Mouse (Mus musculus) megakaryocyte-erythroid progenitor cell, adult 5-6 weeks (primary cell): ENCODE measurements at regions not wholly inside any gene's neighbourhood (a gene's known extent, or its start where the extent isn't known, plus 50 kb on each side); places are given as distances from the start of the nearest gene placed in this dataset.
A peak's percentile ranks its signal among the peaks of the same experiment; 100 is the strongest.

Experiments used
- ATAC-seq: replicated peaks from 2 replicates; pipeline ENCODE4 v1.8.0; 2016; ENCODE audit warnings: mild to moderate bottlenecking, inconsistent platforms; ENCODE audit not compliant: severe bottlenecking, poor library complexity, low FRiP score, low TSS enrichment

DNA sequence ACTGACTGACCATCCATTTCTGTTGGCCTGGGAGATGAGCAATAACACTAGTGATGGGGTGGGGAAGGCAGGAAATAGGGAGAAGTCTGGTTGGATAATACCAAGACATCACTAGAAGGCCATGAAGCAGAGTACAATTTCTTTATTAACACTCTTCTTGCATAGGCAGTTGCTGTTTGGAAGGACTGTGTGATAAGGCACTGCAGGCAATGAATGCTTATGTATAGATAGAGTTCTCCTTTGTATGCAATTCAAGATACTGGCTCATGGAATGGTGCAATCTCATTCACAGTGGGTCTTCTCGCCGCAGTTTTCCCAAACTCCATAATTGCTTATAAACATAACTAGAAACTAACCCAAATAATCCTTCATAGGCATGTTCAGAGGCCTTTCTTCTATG, 1426.1 kb upstream of the A1bg start:
- peak; percentile 61; the same call in 1 of the 2 replicates for ATAC-seq

DNA sequence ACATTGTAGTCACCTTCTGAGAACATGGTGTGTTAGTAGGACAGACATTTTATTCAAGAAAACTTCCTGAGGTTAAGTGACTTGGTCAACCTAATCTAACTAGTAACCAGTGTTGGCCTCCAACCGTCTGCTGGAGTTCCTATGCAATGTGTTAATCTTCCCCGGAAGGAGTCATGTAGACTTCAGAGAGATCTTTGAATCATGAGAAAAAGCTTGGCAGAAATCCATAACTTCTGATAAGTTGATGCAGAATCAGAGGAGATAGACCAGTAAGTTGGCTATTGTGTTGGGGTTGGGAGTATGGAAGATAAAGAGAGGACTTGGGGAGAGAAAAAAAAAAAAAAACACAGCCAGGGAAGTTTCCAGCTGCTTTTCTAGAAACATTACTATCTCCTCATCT, 1424.9 kb upstream of the A1bg start:
- ATAC-seq, result peak; percentile 78

GRCm38 (mm10) chr15:62345893-62346292, 1423.1 kb upstream of the A1bg start:
- no peak for ATAC-seq

- no peak for ATAC-seq
Observed at GRCm38 (mm10) chr15:62336454-62337284, 1413.9 kb upstream of the A1bg start.

- 0 out of 2 replicates have a peak, but pooled peaks have one; percentile 41 for ATAC-seq
Observed at GRCm38 (mm10) chr15:62334256-62335009, 1411.6 kb upstream of the A1bg start.

- ATAC-seq, result no peak
Observed at GRCm38 (mm10) chr15:62332129-62332528, 1409.3 kb upstream of the A1bg start.

- no peak for ATAC-seq
Observed at GRCm38 (mm10) chr15:62331138-62331800, 1408.5 kb upstream of the A1bg start.

DNA sequence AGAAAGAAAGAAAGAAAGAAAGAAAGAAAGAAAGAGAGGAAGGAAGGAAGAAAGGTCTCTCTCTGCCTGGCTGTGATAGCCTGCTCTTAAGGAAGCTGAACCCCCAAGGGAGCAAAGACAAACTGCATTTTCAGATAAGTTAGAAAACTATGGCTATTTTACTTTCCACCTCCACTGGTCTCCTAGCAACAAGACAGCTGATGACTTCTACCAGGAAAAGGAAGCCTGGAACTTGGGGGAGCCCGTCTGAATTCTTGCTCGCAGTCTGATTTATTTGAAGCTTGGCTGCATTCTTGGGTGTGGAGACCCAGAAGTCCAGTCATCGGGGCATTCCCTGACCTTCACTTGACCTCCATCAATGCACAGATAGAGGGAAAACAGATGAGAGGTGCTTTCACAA, 1406.1 kb upstream of the A1bg start:
- ATAC-seq, result peak; percentile 47

DNA sequence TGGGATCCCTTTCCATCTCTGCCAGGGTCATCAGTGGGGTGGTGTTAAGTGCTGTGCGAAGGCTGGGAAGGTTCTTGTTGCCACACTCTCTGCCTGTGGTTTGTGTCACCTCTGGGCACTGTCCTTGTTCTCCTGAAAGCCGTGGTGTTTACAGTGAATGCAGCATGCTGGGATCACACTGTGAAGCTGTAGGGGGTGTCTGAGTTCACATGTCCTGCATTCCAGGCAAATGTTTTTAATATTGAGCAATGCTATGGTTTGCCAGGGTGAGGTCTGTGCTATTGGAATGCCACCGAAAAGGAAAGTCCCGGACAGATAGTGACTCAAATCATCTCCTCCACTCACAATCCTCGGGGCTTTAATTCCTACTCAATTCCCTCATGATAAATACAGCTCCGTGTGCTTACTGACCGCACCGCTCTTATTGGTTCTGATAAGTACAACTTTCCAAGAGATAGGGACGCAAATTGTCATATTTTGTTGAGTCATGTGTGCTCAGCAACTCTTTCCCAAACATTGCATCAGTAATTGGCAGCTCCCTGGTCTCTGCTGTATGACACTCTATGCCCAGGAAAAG, 1405.6 kb upstream of the A1bg start:
- ATAC-seq, result peak; percentile 60

DNA sequence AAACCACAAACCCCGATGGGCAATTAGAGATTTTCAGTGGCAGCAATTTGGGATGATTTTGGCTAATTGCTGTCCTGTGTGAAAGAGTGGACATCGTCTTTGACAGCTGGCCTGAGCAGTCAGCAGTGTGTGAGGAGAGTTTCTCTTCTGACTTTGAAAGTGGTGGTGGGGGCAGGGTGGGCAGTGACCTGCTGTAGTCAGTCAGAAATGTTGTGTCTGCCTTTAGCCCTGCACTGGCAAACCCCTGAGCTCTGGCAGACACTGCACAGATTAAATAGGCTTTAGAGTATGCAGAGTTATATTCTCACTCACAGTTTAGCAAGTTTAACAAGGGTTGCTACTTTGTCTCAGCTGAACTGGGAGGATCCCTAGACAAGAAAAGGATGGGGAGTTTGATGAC, 1404.7 kb upstream of the A1bg start:
- ATAC-seq, result no peak

- peak; percentile 37; the same call in 1 of the 2 replicates for ATAC-seq
Observed at GRCm38 (mm10) chr15:62326524-62326923, 1403.7 kb upstream of the A1bg start.

- no peak for ATAC-seq
Observed at GRCm38 (mm10) chr15:62325451-62326290, 1402.9 kb upstream of the A1bg start.

- ATAC-seq, result no peak
Observed at GRCm38 (mm10) chr15:62320966-62321365, 1398.2 kb upstream of the A1bg start.

DNA sequence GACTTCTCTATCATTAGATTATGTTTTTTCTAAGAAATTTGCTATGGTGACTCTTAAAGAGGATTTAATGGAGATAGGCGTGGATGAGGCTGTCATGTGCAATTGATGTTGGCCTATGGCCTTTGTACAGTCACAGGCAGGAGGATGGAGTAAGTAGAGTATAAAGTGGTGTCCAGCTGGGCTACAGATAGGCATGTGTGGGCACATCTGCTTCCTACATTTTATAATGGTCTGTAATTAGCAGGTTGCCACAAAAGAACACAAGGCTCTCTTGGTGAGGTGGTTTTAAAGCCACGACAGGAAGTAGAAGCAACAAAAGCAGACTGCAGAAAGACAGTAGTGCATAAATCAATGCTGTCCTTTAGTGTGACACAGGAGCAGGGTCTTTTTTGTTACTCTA, 1391.6 kb upstream of the A1bg start:
- no peak for ATAC-seq

- ATAC-seq, result no peak
Observed at GRCm38 (mm10) chr15:62302233-62302632, 1379.4 kb upstream of the A1bg start.

DNA sequence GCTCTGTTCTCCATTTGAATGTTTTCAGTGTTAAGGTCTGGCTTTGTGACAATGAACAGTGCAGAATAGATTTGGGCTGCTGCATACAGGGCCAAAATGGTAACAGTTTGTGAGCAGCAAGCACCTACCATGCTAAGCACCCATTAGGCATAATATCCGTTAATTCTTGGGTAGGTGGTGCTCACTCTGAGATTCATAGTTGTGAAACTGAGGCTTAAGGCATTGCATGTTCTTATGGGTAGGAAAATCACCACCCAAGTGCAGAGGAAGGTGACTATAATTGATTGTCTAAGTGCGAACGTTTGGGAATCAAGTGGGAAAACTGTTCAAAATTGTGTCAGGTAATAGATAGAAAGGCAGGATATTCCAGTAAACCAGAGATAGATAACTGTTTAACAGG, 1378.8 kb upstream of the A1bg start:
- ATAC-seq, result no peak

DNA sequence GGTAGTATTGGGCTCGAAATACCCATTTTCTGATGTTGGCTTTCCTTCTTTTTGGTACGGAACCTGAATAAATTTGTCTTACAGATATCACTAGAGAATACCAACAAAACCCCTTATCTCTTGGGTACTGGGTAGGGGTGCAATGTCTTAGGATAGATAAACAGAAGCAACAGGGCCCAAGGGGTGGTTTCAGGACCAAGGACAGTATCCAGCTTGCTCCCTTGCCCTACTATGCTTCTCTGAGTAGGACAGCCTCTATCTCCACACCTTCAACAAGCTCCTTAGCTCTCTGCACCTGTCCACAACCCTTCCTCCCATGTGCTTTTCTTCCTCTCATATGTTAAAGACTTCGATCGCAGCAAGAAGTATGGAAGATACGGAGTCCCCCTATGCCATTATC, 1374.3 kb upstream of the A1bg start:
- ATAC-seq, result peak; percentile 61

DNA sequence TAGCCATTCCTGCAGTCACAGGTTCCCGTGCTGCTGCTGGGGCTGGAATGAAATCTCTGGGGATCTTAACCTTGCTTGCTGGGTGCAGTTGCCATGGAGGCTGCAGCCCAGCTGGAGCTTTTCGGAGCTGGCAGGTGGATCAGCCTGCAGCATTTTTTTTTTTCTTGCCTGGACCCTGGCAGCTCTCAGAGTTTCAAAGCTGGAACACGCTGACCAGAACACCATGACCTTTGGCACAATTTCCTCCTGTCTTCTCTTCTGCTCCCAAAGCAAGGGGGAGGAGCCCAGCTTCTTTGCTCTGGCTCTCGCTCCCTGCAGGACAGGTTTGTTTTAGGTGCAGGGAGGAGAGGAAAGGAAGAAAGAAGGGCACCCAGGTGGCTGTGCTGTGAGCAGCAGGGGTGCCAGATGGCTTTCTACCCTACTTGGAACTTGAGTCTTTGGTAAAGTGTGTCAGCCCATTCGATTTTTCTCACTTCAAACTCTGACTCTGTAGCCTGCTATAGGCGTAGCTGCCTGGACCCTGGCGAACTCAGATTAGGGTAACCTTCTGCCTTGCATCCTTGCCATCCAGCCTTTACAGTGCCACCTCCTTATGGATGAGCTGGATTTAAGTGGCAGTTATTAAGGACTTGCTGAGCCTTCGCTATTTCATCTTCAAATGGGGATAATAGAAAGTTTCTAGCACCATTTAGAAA, 1372.6 kb upstream of the A1bg start:
- ATAC-seq, result no peak
